ENCODE assay signal across 7 mouse cellular contexts in the genomic region with DNA sequence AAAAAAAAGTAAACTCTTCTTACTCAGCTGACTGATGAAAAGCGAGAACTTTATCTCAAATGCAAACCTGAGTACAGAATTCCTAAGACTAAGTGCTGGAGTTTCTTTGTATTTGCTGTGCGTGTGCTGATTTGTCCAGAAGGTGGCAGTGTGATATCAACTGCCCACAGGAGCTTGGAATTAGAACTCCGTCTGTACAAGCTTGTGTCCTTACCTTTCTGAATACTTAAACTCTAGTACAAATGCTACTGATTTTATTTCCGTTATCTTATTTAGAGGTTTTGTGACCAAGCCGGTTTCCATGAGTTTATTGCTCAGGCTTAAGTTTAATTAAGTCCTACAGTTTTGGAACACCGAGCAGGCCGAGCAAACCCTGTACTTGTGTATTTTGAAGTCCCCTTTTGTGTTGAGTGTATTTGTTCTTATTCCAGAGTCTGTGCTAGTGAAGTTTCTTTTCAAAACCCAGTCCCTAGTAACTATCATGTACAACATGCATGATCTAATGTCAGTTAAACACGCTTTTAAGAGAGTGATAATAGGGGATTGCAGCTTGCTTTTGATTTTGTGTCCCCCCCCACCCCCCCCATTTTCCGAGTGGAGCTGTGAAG.
DNase-seq lines count a peak whose midpoint lies in the region; ATAC-seq and TF ChIP-seq lines count a peak whose summit lies in the region.

No protein-coding gene starts in this region.

- 0 out of 2 replicates have a peak, but pooled peaks have one; percentile 57 for ATAC-seq in erythroid progenitor cell, adult 5-6 weeks (replicated peaks; ENCODE audit: low FRiP score, poor library complexity, severe bottlenecking)
- ATAC-seq in hindbrain, embryonic 11.5 days (ENCODE audit: low FRiP score): peak; percentile 86
- peak; percentile 62; the same call in 1 of the 2 replicates for ATAC-seq in megakaryocyte, adult 5-6 weeks (ENCODE audit: poor library complexity, severe bottlenecking)

- no peaks in the 10 kb centered on the region for H3K27me3 ChIP-seq in MEL (ENCODE audit: control insufficient read depth in 1 of 2, insufficient read depth in 2 of 2, low read length in 2 of 2)
- H3K27me3 ChIP-seq in hindbrain, embryonic 11.5 days (ENCODE audit: control insufficient read depth, insufficient read depth, low read length): no peaks in the 10 kb centered on the region

- no peak overlapping the region for H3K27ac ChIP-seq in MEL (ENCODE audit: control insufficient read depth, low read depth, low read length)
- 0 out of 2 replicates have a peak overlapping the region, but pooled peaks have one; percentile 27 for H3K27ac ChIP-seq in hindbrain, embryonic 11.5 days (ENCODE audit: low read depth, low read length)

- peaks cover 0 to 5% of the 10 kb centered on the region in 2 experiments; a peak in 2 of 4 replicates for H3K36me3 ChIP-seq in MEL (ENCODE audit: control insufficient read depth in 1 of 2, insufficient read depth in 2 of 2, low read length in 2 of 2)
- no peaks in the 10 kb centered on the region for H3K36me3 ChIP-seq in hindbrain, embryonic 11.5 days (ENCODE audit: control insufficient read depth, insufficient read depth, low read length)

- no peaks in the 10 kb centered on the region for H3K9me3 ChIP-seq in MEL (replicated peaks; ENCODE audit: insufficient read depth, low read length)
- no peaks in the 10 kb centered on the region for H3K9me3 ChIP-seq in hindbrain, embryonic 11.5 days (ENCODE audit: control insufficient read depth, low read length)

- TF ChIP-seq RAD21 in MEL (IDR thresholded peaks at IDR 0.05; ENCODE audit: low read depth, low read length): peak; percentile 98

- H3K79me2 ChIP-seq in MEL (ENCODE audit: control insufficient read depth, insufficient read depth, low read length, poor library complexity): no peaks in the 10 kb centered on the region

- no peak overlapping the region for H3K4me3 ChIP-seq in MEL (ENCODE audit: control insufficient read depth in 1 of 2, insufficient read depth in 1 of 2, low read depth in 2 of 2, low read length in 2 of 2)
- H3K4me3 ChIP-seq in hindbrain, embryonic 11.5 days (ENCODE audit: low read depth, low read length): no peak overlapping the region

- TF ChIP-seq CTCF in MEL (IDR thresholded peaks at IDR 0.05 in 2 of 3, conservative IDR thresholded peaks at IDR 0.05 in 1 of 3; ENCODE audit: control insufficient read depth in 1 of 3, insufficient read depth in 1 of 3, low read depth in 2 of 3, low read length in 3 of 3, poor library complexity in 1 of 3, severe bottlenecking in 1 of 3): peak; percentile 77 to 88 (median 78)

- no peak overlapping the region for H3K4me2 ChIP-seq in hindbrain, embryonic 11.5 days (replicated peaks; ENCODE audit: low read depth, low read length)

- H3K9ac ChIP-seq in MEL (ENCODE audit: control insufficient read depth, low read depth, low read length, poor library complexity, severe bottlenecking): no peak overlapping the region
- H3K9ac ChIP-seq in hindbrain, embryonic 11.5 days (ENCODE audit: low read depth, low read length): no peak overlapping the region

- no peak for TF ChIP-seq EP300 in MEL (IDR thresholded peaks at IDR 0.05; ENCODE audit: low read depth in 1 of 2, low read length in 2 of 2)

- peak; percentile 76 for DNase-seq in MEL (ENCODE audit: low read depth, low spot score)
- peak; percentile 9 for DNase-seq in adrenal gland, postnatal 25 days
- DNase-seq in hindbrain, embryonic 11.5 days (ENCODE audit: low spot score): peak; percentile 77
- DNase-seq in layer of hippocampus, adult 9-10 months (ENCODE audit: low spot score): peak; percentile 48
- DNase-seq in right cerebral cortex, postnatal 14 days: peak; percentile 25

- WGBS in hindbrain, embryonic 11.5 days: 22% methylated on average over 9 of the region's 9 CpGs

- no peak for TF ChIP-seq POLR2A in MEL (IDR thresholded peaks at IDR 0.05; ENCODE audit: control insufficient read depth in 1 of 2, insufficient read depth in 1 of 2, low read depth in 1 of 2, low read length in 2 of 2, poor library complexity in 1 of 2)

- H3K4me1 ChIP-seq in MEL (ENCODE audit: control insufficient read depth in 1 of 2, insufficient read depth in 2 of 2, low read length in 2 of 2): peaks cover 2 to 7% of the 10 kb centered on the region in 2 experiments
- no peaks in the 10 kb centered on the region for H3K4me1 ChIP-seq in hindbrain, embryonic 11.5 days (replicated peaks; ENCODE audit: control insufficient read depth, insufficient read depth, low read length)

TF ChIP-seq in MEL, 35 proteins besides CTCF, POLR2A, EP300 and RAD21:
- TF ChIP-seq ZC3H11A (IDR thresholded peaks at IDR 0.05; ENCODE audit: low read depth, low read length): peak; percentile 92
- no peak for TF ChIP-seq MEF2A (IDR thresholded peaks at IDR 0.05; ENCODE audit: extremely low read depth, insufficient replicate concordance, low read depth, low read length, poor library complexity, severe bottlenecking)
- no peak for TF ChIP-seq BHLHE40 (IDR thresholded peaks at IDR 0.05; ENCODE audit: borderline replicate concordance, low read depth, low read length)
- no peak for TF ChIP-seq ZMIZ1 (IDR thresholded peaks at IDR 0.05; ENCODE audit: low read depth, low read length)
- TF ChIP-seq TBP (IDR thresholded peaks at IDR 0.05; ENCODE audit: low read depth, low read length): no peak
- TF ChIP-seq E2F4 (IDR thresholded peaks at IDR 0.05; ENCODE audit: borderline replicate concordance, low read depth, low read length): no peak
- peak; percentile 89 for TF ChIP-seq SMC3 (IDR thresholded peaks at IDR 0.05; ENCODE audit: low read depth, low read length)

Comparison
In these comparisons a context has a peak if more than half of its experiments do, and no peak if none do; other contexts are left out.
1. DNase-seq: peak in every context shown above with its lines; median percentile 77 in hindbrain, embryonic 11.5 days; 76 in MEL; 48 in layer of hippocampus, adult 9-10 months; 25 in right cerebral cortex, postnatal 14 days; 9 in adrenal gland, postnatal 25 days.